Mouse (Mus musculus) liver, embryonic 14.5 days (tissue): ENCODE data around the gene Pdcd4. TPM values are rescaled to one million over a fixed set of nuclear protein-coding genes. Genes with fewer than 3 reads are reported as not detected.
"Not testable (repeated sequence)": the region's sequence is repeated elsewhere in the genome, so short reads cannot be mapped to it uniquely, and the experiment has no call there.

Experiments used
- ATAC-seq: fragments of 200-750 bp; cut with Nextera tagmentation; 2 replicates; pipeline ENCODE4 v1.8.0; 2017; ENCODE audit warnings: moderate number of reproducible peaks, mild to moderate bottlenecking, moderate library complexity; ENCODE audit not compliant: insufficient read depth
- DNase-seq, 3 experiments: peaks; one replicate each; pipeline ENCODE4 v3.0.0-alpha.2; 2012 to 2013; ENCODE audit warnings: low read depth in 3 of 3, low spot score in 3 of 3
- H3K27ac ChIP-seq: fragments of 300-500 bp; sonication (generic); 2 replicates; pipeline ENCODE4 v1.5.1; 2014; ENCODE audit warnings: moderate library complexity, mild to moderate bottlenecking, control low read depth, inconsistent platforms
- H3K27me3 ChIP-seq: fragments of 300-500 bp; sonication (generic); 2 replicates; pipeline ENCODE4 v1.6.1; 2014; ENCODE audit warnings: mild to moderate bottlenecking, low read length, moderate library complexity; ENCODE audit not compliant: control insufficient read depth, insufficient read depth
- H3K36me3 ChIP-seq: fragments of 300-500 bp; sonication (generic); replicated peaks from 2 replicates; pipeline ENCODE4 v1.6.1; 2014; ENCODE audit warnings: low read depth; ENCODE audit not compliant: control insufficient read depth, insufficient read depth
- H3K4me1 ChIP-seq, 2 experiments: fragments of 200-500 bp in 1 of 2; fragments of 300-500 bp in 1 of 2; sonication (generic) in 1 of 2; replicated peaks; 2 replicates each; pipeline ENCODE4 v1.6.1; 2012 to 2014; ENCODE audit warnings: antibody characterized with exemption in 1 of 2, inconsistent platforms in 1 of 2, low read length in 1 of 2; ENCODE audit not compliant: control insufficient read depth in 2 of 2, insufficient read depth in 2 of 2
- H3K4me2 ChIP-seq: fragments of 300-500 bp; sonication (generic); 2 replicates; pipeline ENCODE4 v1.6.1; 2014; ENCODE audit warnings: low read depth, mild to moderate bottlenecking, control low read depth, moderate library complexity
- H3K4me3 ChIP-seq, 2 experiments: fragments of 200-500 bp in 1 of 2; fragments of 300-500 bp in 1 of 2; sonication (generic) in 1 of 2; 2 replicates each; pipeline ENCODE4 v1.5.1; 2012 to 2014; ENCODE audit warnings: low read depth in 2 of 2, low read length in 2 of 2, mild to moderate bottlenecking in 2 of 2, control low read depth in 1 of 2, inconsistent platforms in 1 of 2, moderate library complexity in 1 of 2; ENCODE audit not compliant: insufficient read depth in 1 of 2
- H3K9ac ChIP-seq: fragments of 300-500 bp; sonication (generic); replicated peaks from 2 replicates; pipeline ENCODE4 v1.6.1; 2014; ENCODE audit warnings: mild to moderate bottlenecking, control low read depth, moderate library complexity
- H3K9me3 ChIP-seq: fragments of 300-500 bp; sonication (generic); 2 replicates; pipeline ENCODE4 v1.6.1; 2016; ENCODE audit warnings: low read length, mixed read lengths; ENCODE audit not compliant: control insufficient read depth
- CTCF ChIP-seq: IDR thresholded peaks from 2 replicates; pipeline ENCODE4 v1.5.1; 2016; ENCODE audit warnings: antibody characterized with exemption, low read depth, control low read depth
- EP300 ChIP-seq: IDR thresholded peaks from 2 replicates; pipeline ENCODE4 v1.6.1; 2016; ENCODE audit warnings: antibody characterized with exemption, low read depth
- WGBS: fragments of 180-500 bp; shearing (Covaris S2); extraction: QIAGEN DNeasy Blood & Tissue Kit; methylation state at CpG from one replicate; pipeline ENCODE4 v1.1.7; 2014; ENCODE audit not compliant: insufficient replicate concordance; 5-methylcytosine and 5-hydroxymethylcytosine counted together
- polyA plus RNA-seq, 2 experiments: library from polyadenylated mRNA; depleted of rRNA in 1 of 2; stranded (reverse) in 1 of 2; unstranded in 1 of 2; fragments of >200 nt; fragmentation: Nextera tagmentation in 1 of 2; extraction: Ambion mirVana in 1 of 2; gene quantifications; 2 replicates each; pipeline versions ENCODE4 v1.2.1 to v1.2.3; 2012 to 2014

The Pdcd4 gene
- polyA plus RNA-seq, 2 experiments, result 6.6 to 16.2 TPM

GRCm38 (mm10) chr19:53904833-53905480, 12.9 kb downstream of the Pdcd4 start:
- Histone ChIP-seq H3K9me3 (no peaks in the 10 kb centered on the region), H3K4me2 (peak overlapping the region; percentile 98), H3K4me3 (peak overlapping the region in 1 of 2 experiments; percentile 98; a peak in 2 of 4 replicates), H3K9ac (no peak overlapping the region; the same call in 1 of the 2 replicates), H3K27ac (peak overlapping the region; percentile 6; the same call in 1 of the 2 replicates), H3K36me3 (peaks cover 4% of the 10 kb centered on the region; the same call in 1 of the 2 replicates), H3K27me3 (no peaks in the 10 kb centered on the region), H3K4me1 (peaks cover 22 to 30% of the 10 kb centered on the region in 2 experiments)
- 32% methylated on average over 7 of the region's 7 CpGs for WGBS
- ATAC-seq, result no peak
- TF ChIP-seq EP300, result no peak
- no peak for TF ChIP-seq CTCF
- DNase-seq, result no peak

GRCm38 (mm10) chr19:53906033-53906702, 14.1 kb downstream of the Pdcd4 start:
- no peak for DNase-seq
- Histone ChIP-seq H3K9ac (0 out of 2 replicates have a peak overlapping the region, but pooled peaks have one; percentile 9), H3K27ac (peak overlapping the region; percentile 13; the same call in 1 of the 2 replicates), H3K27me3 (no peaks in the 10 kb centered on the region), H3K4me3 (0 out of 4 replicates have a peak overlapping the region, but pooled peaks of 1 of the 2 experiments have one; percentile 16), H3K4me2 (peak overlapping the region; percentile 98), H3K36me3 (peaks cover 4% of the 10 kb centered on the region; the same call in 1 of the 2 replicates), H3K9me3 (no peaks in the 10 kb centered on the region), H3K4me1 (peaks cover 19 to 28% of the 10 kb centered on the region in 2 experiments)
- no peak for ATAC-seq
- WGBS, result 32% methylated on average over 6 of the region's 6 CpGs
- TF ChIP-seq CTCF (no peak), EP300 (no peak)

GRCm38 (mm10) chr19:53906703-53907070, 14.7 kb downstream of the Pdcd4 start:
- H3K9ac ChIP-seq, ATAC-seq, H3K27ac ChIP-seq: not testable (repeated sequence)

GRCm38 (mm10) chr19:53914950-53915349, 22.9 kb downstream of the Pdcd4 start:
- Histone ChIP-seq H3K9ac (no peak overlapping the region), H3K27ac (no peak overlapping the region), H3K4me3 (no peak overlapping the region), H3K9me3 (no peaks in the 10 kb centered on the region), H3K4me1 (no peaks in the 10 kb centered on the region), H3K4me2 (no peak overlapping the region), H3K36me3 (peaks cover 4% of the 10 kb centered on the region; the same call in 1 of the 2 replicates), H3K27me3 (no peaks in the 10 kb centered on the region)
- no peak for ATAC-seq
- TF ChIP-seq EP300, result no peak
- TF ChIP-seq CTCF, result no peak
- 78% methylated on average over 4 of the region's 4 CpGs for WGBS
- DNase-seq, result no peak

More at GRCm38 (mm10) chr19:53906703-53907070, 14.7 kb downstream of the Pdcd4 start:
- not testable (repeated sequence) for H3K27me3 ChIP-seq, H3K36me3 ChIP-seq, H3K4me2 ChIP-seq, DNase-seq, H3K9me3 ChIP-seq, H3K4me3 ChIP-seq
- H3K4me1 ChIP-seq, result peaks cover 15 to 23% of the 10 kb centered on the region in 2 experiments

- no peak for ATAC-seq
These were observed 27.5 kb downstream of the Pdcd4 start for GRCm38 (mm10) chr19:53919541-53919940.

GRCm38 (mm10) chr19:53921996-53922395, 30.0 kb downstream of the Pdcd4 start:
- not testable (repeated sequence) for H3K27ac ChIP-seq, H3K36me3 ChIP-seq, H3K9me3 ChIP-seq, H3K4me2 ChIP-seq, H3K4me1 ChIP-seq, H3K9ac ChIP-seq, ATAC-seq, H3K4me3 ChIP-seq, DNase-seq, H3K27me3 ChIP-seq
- 80% methylated on average over 3 of the region's 3 CpGs for WGBS

More at GRCm38 (mm10) chr19:53919541-53919940, 27.5 kb downstream of the Pdcd4 start:
- H3K9ac ChIP-seq, result no peak overlapping the region
- H3K4me2 ChIP-seq, result no peak overlapping the region
- no peak overlapping the region for H3K27ac ChIP-seq
- H3K4me3 ChIP-seq, result no peak overlapping the region
- WGBS, result 79% methylated on average over 10 of the region's 10 CpGs
- no peaks in the 10 kb centered on the region for H3K4me1 ChIP-seq
- DNase-seq, result no peak
- TF ChIP-seq CTCF, result no peak
- no peak for TF ChIP-seq EP300
- peaks cover 4% of the 10 kb centered on the region; the same call in 1 of the 2 replicates for H3K36me3 ChIP-seq
- no peaks in the 10 kb centered on the region for H3K9me3 ChIP-seq
- H3K27me3 ChIP-seq, result no peaks in the 10 kb centered on the region
